Mouse (Mus musculus) macrophage (primary cell): ENCODE measurements around the gene Timp3. TPM values are rescaled to one million over a fixed set of nuclear protein-coding genes. Genes with fewer than 3 reads are reported as not detected.

ENCODE experiments used
- H3K27ac ChIP-seq: fragments of 350-480 bp; formaldehyde crosslinking; 2 replicates; pipeline ENCODE4 v1.9.0; 2021
- H3K36me3 ChIP-seq: fragments of 350-480 bp; formaldehyde crosslinking; 2 replicates; pipeline ENCODE4 v1.9.0; 2021; ENCODE audit errors: inconsistent target
- H3K4me3 ChIP-seq: fragments of 350-480 bp; formaldehyde crosslinking; 2 replicates; pipeline ENCODE4 v1.9.0; 2021; ENCODE audit errors: inconsistent target
- H3K79me2 ChIP-seq: fragments of 350-480 bp; formaldehyde crosslinking; 2 replicates; pipeline ENCODE4 v1.9.0; 2021; ENCODE audit errors: inconsistent target
- WGBS: methylation state at CpG from one replicate; pipeline ENCODE4 v1.1.7; 2026; ENCODE audit warnings: inconsistent platforms; ENCODE audit not compliant: missing documents; 5-methylcytosine and 5-hydroxymethylcytosine counted together
- polyA plus RNA-seq: library from polyadenylated mRNA; stranded (reverse); fragments of 250-400 nt; gene quantifications from 3 replicates; pipeline ENCODE4 v1.2.4, GENCODE M21; 2018; ENCODE audit warnings: inconsistent platforms

The Timp3 gene
- polyA plus RNA-seq, 1 experiment from 2014 or later = 0.83 TPM

- WGBS = 95% methylated on average over 8 of the region's 8 CpGs
- Histone ChIP-seq H3K79me2 (no peaks in the 10 kb centered on the region), H3K4me3 (no peak overlapping the region), H3K36me3 (no peaks in the 10 kb centered on the region), H3K27ac (no peak overlapping the region)
Observed at GRCm38 (mm10) chr10:86281238-86281637, 18.9 kb upstream of the Timp3 start.

- 91% methylated on average over 7 of the region's 7 CpGs for WGBS
- H3K4me3 ChIP-seq = no peak overlapping the region
- no peaks in the 10 kb centered on the region for H3K79me2 ChIP-seq
- H3K36me3 ChIP-seq = no peaks in the 10 kb centered on the region
- H3K27ac ChIP-seq = no peak overlapping the region
Observed at GRCm38 (mm10) chr10:86286508-86286907, 13.7 kb upstream of the Timp3 start.

GRCm38 (mm10) chr10:86290109-86290771 is 9.9 kb upstream of the Timp3 start:
- Histone ChIP-seq H3K27ac (no peak overlapping the region), H3K4me3 (no peak overlapping the region), H3K79me2 (no peaks in the 10 kb centered on the region), H3K36me3 (no peaks in the 10 kb centered on the region)
- 81% methylated on average over 8 of the region's 8 CpGs for WGBS

- H3K79me2 ChIP-seq = no peaks in the 10 kb centered on the region
- no peak overlapping the region for H3K27ac ChIP-seq
- H3K4me3 ChIP-seq = no peak overlapping the region
- no peaks in the 10 kb centered on the region for H3K36me3 ChIP-seq
- WGBS = 87% methylated on average over 1 of the region's 1 CpGs
Observed at GRCm38 (mm10) chr10:86293880-86294279, 6.3 kb upstream of the Timp3 start.

- WGBS = 77% methylated on average over 10 of the region's 10 CpGs
- no peak overlapping the region for H3K27ac ChIP-seq
- H3K36me3 ChIP-seq = no peaks in the 10 kb centered on the region
- no peak overlapping the region for H3K4me3 ChIP-seq
- no peaks in the 10 kb centered on the region for H3K79me2 ChIP-seq
Observed at GRCm38 (mm10) chr10:86294599-86295365, 5.4 kb upstream of the Timp3 start.

GRCm38 (mm10) chr10:86295454-86296098 is 4.6 kb upstream of the Timp3 start:
- no peaks in the 10 kb centered on the region for H3K36me3 ChIP-seq
- no peak overlapping the region for H3K4me3 ChIP-seq
- H3K27ac ChIP-seq = no peak overlapping the region
- 18% methylated on average over 13 of the region's 13 CpGs for WGBS
- no peaks in the 10 kb centered on the region for H3K79me2 ChIP-seq

- WGBS = 3% methylated on average over 14 of the region's 14 CpGs
- no peaks in the 10 kb centered on the region for H3K79me2 ChIP-seq
- H3K36me3 ChIP-seq = no peaks in the 10 kb centered on the region
- H3K27ac ChIP-seq = no peak overlapping the region
- H3K4me3 ChIP-seq = no peak overlapping the region
Observed at GRCm38 (mm10) chr10:86296111-86296510, 4.1 kb upstream of the Timp3 start.

GRCm38 (mm10) chr10:86297307-86297706 is 2.9 kb upstream of the Timp3 start:
- WGBS = 94% methylated on average over 2 of the region's 2 CpGs

GRCm38 (mm10) chr10:86298326-86298725 is 1.8 kb upstream of the Timp3 start:
- H3K4me3 ChIP-seq = no peak overlapping the region
- H3K79me2 ChIP-seq = no peaks in the 10 kb centered on the region
- H3K27ac ChIP-seq = no peak overlapping the region
- H3K36me3 ChIP-seq = no peaks in the 10 kb centered on the region
- WGBS = 95% methylated on average over 6 of the region's 6 CpGs

More at GRCm38 (mm10) chr10:86297307-86297706, 2.9 kb upstream of the Timp3 start:
- H3K36me3 ChIP-seq = no peaks in the 10 kb centered on the region
- H3K27ac ChIP-seq = no peak overlapping the region
- H3K4me3 ChIP-seq = no peak overlapping the region
- no peaks in the 10 kb centered on the region for H3K79me2 ChIP-seq

GRCm38 (mm10) chr10:86299795-86300194 is 377 bp upstream of the Timp3 start:
- 76% methylated on average over 5 of the region's 6 CpGs for WGBS
- H3K4me3 ChIP-seq = no peak overlapping the region
- H3K36me3 ChIP-seq = no peaks in the 10 kb centered on the region
- H3K27ac ChIP-seq = no peak overlapping the region
- H3K79me2 ChIP-seq = no peaks in the 10 kb centered on the region

GRCm38 (mm10) chr10:86301117-86301490 is 932 bp downstream of the Timp3 start:
- Histone ChIP-seq H3K27ac (no peak overlapping the region), H3K36me3 (no peaks in the 10 kb centered on the region), H3K4me3 (no peak overlapping the region), H3K79me2 (no peaks in the 10 kb centered on the region)
- WGBS = 23% methylated on average over 10 of the region's 10 CpGs

- no peak overlapping the region for H3K27ac ChIP-seq
- H3K36me3 ChIP-seq = no peaks in the 10 kb centered on the region
- no peak overlapping the region for H3K4me3 ChIP-seq
- WGBS = 61% methylated on average over 4 of the region's 4 CpGs
- H3K79me2 ChIP-seq = no peaks in the 10 kb centered on the region
Observed at GRCm38 (mm10) chr10:86301593-86302317, 1.6 kb downstream of the Timp3 start.

- WGBS = 81% methylated on average over 4 of the region's 4 CpGs
- Histone ChIP-seq H3K36me3 (no peaks in the 10 kb centered on the region), H3K4me3 (no peak overlapping the region), H3K79me2 (no peaks in the 10 kb centered on the region), H3K27ac (no peak overlapping the region)
Observed at GRCm38 (mm10) chr10:86302318-86302648, 2.1 kb downstream of the Timp3 start.

GRCm38 (mm10) chr10:86302761-86303494 is 2.8 kb downstream of the Timp3 start:
- 38% methylated on average over 8 of the region's 8 CpGs for WGBS
- Histone ChIP-seq H3K27ac (no peak overlapping the region), H3K79me2 (no peaks in the 10 kb centered on the region), H3K36me3 (no peaks in the 10 kb centered on the region), H3K4me3 (no peak overlapping the region)
